Mouse (Mus musculus): ENCODE results near the gene Maml3. TPM values are rescaled to one million over a fixed set of nuclear protein-coding genes. Genes with fewer than 3 reads are reported as not detected.

The Maml3 gene
- polyA plus RNA-seq, 1 experiment from 2014 or later, result 8.6 TPM

DNA sequence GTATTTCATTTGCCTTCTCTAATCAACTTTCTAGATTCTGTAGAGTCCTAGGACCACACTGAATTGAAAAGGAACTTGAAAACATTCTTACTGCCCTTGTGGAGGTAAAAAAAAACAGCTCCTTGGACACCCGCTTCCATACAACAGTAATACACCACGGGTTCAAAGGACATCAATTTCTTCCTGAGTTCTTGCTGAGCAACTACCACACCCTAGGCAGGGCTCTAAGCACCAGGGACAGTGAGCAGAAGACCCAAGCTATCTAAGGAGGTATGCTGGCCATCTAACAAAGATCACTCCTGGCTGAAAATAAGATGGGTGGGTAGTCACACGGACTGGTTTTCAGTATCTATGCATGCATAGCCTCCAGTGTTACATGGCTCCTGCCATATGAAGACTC lies 88.7 kb downstream of the Maml3 start:
- peaks cover 7% of the 10 kb centered on the region; the same call in 1 of the 2 replicates for H3K4me1 ChIP-seq (replicated peaks)
- no peak overlapping the region for H3K9ac ChIP-seq (replicated peaks)
- H3K9me3 ChIP-seq, result no peaks in the 10 kb centered on the region
- WGBS, result 87% methylated on average over 3 of the region's 3 CpGs
- no peak overlapping the region for H3K4me2 ChIP-seq (replicated peaks)
- no peak for ATAC-seq
- no peaks in the 10 kb centered on the region for H3K36me3 ChIP-seq
- H3K4me3 ChIP-seq (replicated peaks), result no peak overlapping the region
- H3K27ac ChIP-seq, result no peak overlapping the region
- no peaks in the 10 kb centered on the region for H3K27me3 ChIP-seq

DNA sequence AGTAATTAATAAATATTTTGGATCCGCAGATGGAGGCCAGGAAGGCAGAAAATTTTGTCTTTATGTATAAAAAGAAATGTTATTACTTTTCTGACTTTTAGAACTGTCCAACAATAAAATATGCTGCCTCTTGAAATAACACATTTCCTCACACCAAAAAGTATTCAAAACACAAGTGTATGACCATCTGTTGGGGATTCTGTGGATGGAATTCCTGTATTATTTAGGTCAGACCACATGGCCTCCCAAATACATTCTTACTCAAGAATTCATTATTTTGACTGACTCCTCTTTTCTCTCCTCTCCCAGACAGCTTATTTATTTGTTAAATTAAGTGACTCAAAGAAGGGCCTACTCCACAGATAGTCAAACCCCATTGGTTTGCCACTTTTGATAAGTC lies 89.3 kb downstream of the Maml3 start:
- 95% methylated on average over 1 of the region's 1 CpGs for WGBS
- no peaks in the 10 kb centered on the region for H3K27me3 ChIP-seq
- H3K36me3 ChIP-seq, result no peaks in the 10 kb centered on the region
- H3K4me2 ChIP-seq (replicated peaks), result no peak overlapping the region
- no peaks in the 10 kb centered on the region for H3K9me3 ChIP-seq
- H3K4me3 ChIP-seq (replicated peaks), result no peak overlapping the region
- no peak overlapping the region for H3K9ac ChIP-seq (replicated peaks)
- ATAC-seq, result no peak
- H3K27ac ChIP-seq, result no peak overlapping the region
- peaks cover 14% of the 10 kb centered on the region; the same call in 1 of the 2 replicates for H3K4me1 ChIP-seq (replicated peaks)

DNA sequence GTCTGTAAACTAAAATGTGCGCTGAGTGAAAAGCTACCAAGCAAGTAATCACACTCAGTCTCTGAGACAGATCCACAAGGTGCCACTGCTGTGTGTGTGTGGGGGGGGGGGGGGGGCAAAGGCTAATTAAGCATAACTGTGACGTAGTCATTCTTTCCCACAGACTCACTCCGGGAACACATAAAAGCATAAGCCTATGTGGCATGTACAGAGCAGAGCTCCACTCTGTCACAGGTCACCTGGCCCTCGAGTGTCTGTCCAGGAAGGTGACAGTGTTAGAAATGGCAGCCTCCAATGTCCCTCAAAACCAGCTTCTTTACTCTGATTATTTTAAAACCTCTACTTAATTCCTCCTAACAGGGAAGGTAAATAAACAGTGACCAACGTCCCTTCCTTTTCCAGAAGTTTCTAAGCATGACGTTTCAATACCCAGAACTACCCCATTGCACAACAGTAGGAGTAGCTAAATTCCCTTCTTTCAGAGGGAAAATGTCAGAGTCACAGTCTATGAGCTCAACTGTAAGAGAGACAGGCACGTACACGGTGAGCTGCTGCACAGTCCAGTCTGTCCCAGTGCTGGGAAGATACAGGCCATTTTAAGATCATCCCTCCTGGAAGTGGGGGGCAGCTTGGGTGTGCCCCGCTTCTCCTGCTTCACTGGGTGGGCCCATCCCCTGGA lies 93.7 kb downstream of the Maml3 start:
- Histone ChIP-seq H3K9me3 (no peaks in the 10 kb centered on the region), H3K9ac (replicated peaks) (no peak overlapping the region; the same call in 1 of the 2 replicates), H3K4me2 (replicated peaks) (no peak overlapping the region), H3K27ac (no peak overlapping the region), H3K4me1 (replicated peaks) (peaks cover 42% of the 10 kb centered on the region), H3K4me3 (replicated peaks) (no peak overlapping the region), H3K27me3 (no peaks in the 10 kb centered on the region), H3K36me3 (no peaks in the 10 kb centered on the region)
- 62% methylated on average over 9 of the region's 9 CpGs for WGBS
- no peak for ATAC-seq

DNA sequence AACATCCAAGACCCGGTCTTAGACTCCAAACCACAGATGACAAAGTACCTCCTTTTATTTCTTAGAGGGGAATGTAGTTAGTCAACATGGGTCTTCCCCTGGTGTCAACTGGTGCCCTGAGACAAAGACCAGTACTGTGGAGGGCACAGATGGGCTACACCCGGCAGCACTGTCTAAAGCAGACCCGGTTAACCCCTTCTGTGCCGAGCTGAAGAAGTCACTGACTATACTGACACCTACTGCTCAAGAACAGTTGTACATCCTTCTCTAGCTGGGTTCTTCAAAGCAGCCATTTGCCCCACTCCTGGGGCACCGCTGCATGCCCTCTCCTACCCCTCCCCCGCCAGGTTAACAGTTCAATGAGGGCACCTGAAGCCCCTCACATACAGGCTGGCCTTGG lies 95.6 kb downstream of the Maml3 start:
- no peak overlapping the region for H3K9ac ChIP-seq (replicated peaks)
- WGBS, result 26% methylated on average over 6 of the region's 6 CpGs
- H3K27me3 ChIP-seq, result no peaks in the 10 kb centered on the region
- H3K36me3 ChIP-seq, result no peaks in the 10 kb centered on the region
- H3K4me3 ChIP-seq (replicated peaks), result no peak overlapping the region
- H3K9me3 ChIP-seq, result no peaks in the 10 kb centered on the region
- H3K27ac ChIP-seq, result peak overlapping the region; percentile 73
- peaks cover 51% of the 10 kb centered on the region for H3K4me1 ChIP-seq (replicated peaks)
- peak; percentile 66 for ATAC-seq
- H3K4me2 ChIP-seq (replicated peaks), result peak overlapping the region; percentile 19; the same call in 1 of the 2 replicates

DNA sequence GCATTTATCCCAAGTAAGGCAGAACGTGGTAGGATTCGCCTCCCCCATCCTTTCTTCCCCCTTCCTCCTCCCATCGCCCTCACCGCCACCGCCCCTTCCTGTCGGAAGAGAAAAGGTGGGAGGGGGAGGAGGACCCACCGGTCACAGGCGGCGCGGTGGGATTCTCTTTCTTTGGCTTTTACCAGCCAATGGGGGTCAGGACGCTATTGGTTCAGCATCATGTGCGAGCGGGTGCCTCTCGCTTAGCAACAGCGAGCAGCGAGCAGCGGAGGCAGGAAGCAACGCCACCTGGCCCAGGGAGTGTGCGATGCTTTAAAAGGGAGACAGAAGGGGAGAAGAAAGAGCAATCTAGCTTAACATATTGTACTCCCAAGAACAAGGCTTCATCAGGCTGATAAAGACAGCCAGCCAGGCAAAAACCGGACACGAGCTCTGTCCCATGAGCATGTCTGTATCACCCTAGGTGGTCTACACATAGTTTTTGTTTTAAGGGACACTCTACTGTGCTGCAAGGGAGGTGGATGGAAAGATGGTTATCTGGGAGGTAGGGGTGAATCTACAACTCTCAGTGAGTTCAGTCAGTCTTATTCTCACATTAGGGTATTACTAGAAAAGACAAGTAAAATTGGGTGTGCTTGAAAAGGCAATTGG lies 97.1 kb downstream of the Maml3 start:
- Histone ChIP-seq H3K36me3 (no peaks in the 10 kb centered on the region), H3K4me2 (replicated peaks) (peak overlapping the region; percentile 61), H3K9ac (replicated peaks) (peak overlapping the region; percentile 69), H3K27me3 (no peaks in the 10 kb centered on the region), H3K9me3 (no peaks in the 10 kb centered on the region), H3K27ac (peak overlapping the region; percentile 97), H3K4me3 (replicated peaks) (peak overlapping the region; percentile 33), H3K4me1 (replicated peaks) (peaks cover 51% of the 10 kb centered on the region)
- 0% methylated on average over 18 of the region's 21 CpGs for WGBS
- ATAC-seq, result peak; percentile 95

DNA sequence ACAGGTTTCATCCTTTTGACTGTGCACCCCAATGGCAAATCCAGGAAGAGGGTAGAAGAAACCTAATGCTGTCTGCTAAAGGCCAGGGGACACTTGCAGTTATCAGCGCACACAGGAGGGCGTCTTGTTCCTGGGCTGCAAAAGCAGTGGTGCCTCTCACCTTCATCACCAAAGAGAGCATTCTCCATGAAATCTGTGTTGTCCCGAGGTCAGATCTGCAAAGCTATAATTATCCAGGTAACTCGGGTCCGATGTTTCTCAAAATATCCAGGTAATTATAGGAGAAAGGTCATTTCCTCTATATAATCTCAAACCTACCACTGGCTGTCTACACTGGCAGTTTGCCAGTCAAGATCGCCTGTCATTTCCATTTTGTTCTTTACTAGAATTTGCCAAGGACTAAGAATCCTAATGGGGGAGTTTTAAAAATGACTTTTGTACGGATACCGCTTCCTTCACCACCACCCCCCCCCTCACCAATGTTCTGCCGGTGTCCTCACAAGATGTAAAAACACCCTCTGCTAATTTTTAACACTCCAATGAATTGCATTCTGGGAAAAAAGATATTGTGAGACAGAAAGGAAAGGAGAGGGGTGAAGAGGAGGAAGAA lies 98.0 kb downstream of the Maml3 start:
- Histone ChIP-seq H3K9ac (replicated peaks) (peak overlapping the region; percentile 69), H3K27ac (peak overlapping the region; percentile 97), H3K9me3 (no peaks in the 10 kb centered on the region), H3K4me1 (replicated peaks) (peaks cover 55% of the 10 kb centered on the region), H3K4me2 (replicated peaks) (peak overlapping the region; percentile 61), H3K27me3 (no peaks in the 10 kb centered on the region), H3K36me3 (no peaks in the 10 kb centered on the region), H3K4me3 (replicated peaks) (peak overlapping the region; percentile 33)
- no peak for ATAC-seq
- WGBS, result 38% methylated on average over 9 of the region's 9 CpGs

DNA sequence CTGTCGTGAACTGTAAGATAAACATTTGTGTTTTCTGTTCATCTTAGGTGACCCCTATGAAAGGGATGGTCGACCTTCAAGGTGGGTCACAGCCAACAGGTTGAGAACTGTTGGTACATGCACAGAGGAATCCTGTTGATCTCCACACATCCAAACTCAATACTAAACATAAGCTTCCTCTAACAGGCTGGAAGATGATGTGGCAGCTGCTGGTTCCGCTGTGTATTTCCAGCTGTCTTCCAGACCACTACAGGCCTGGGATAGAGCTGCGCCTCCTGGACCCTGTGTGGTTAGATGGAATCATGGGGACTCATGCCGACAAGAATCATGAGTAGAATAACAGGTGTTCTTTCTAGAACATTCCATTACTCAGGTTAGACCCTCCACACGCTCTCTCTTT lies 101.2 kb downstream of the Maml3 start:
- H3K4me3 ChIP-seq (replicated peaks), result no peak overlapping the region
- no peaks in the 10 kb centered on the region for H3K27me3 ChIP-seq
- H3K36me3 ChIP-seq, result no peaks in the 10 kb centered on the region
- no peaks in the 10 kb centered on the region for H3K9me3 ChIP-seq
- no peak overlapping the region for H3K4me2 ChIP-seq (replicated peaks)
- no peak for ATAC-seq
- no peak overlapping the region for H3K27ac ChIP-seq
- H3K9ac ChIP-seq (replicated peaks), result no peak overlapping the region
- WGBS, result 94% methylated on average over 6 of the region's 6 CpGs
- H3K4me1 ChIP-seq (replicated peaks), result peaks cover 35% of the 10 kb centered on the region

DNA sequence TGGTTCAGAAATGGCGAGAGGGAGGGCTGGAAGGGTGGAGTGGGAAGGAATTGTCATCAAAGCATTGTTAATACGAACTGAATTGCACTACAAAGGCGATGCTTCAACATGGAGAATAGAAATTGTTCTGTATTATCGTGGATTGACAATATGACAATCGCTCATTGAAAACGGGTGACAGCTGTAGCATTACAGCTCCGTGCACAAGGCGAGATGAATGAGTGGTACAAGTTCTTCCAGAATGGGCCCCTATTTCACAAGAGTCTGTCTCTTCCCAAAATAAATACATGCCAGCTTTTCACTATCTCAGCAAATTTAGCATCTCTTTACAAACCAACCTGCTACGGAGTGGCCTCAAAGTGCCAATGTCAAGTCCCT lies 103.4 kb downstream of the Maml3 start:
- Histone ChIP-seq H3K4me3 (replicated peaks) (no peak overlapping the region), H3K4me2 (replicated peaks) (no peak overlapping the region), H3K9ac (replicated peaks) (no peak overlapping the region), H3K27me3 (no peaks in the 10 kb centered on the region), H3K9me3 (no peaks in the 10 kb centered on the region), H3K27ac (no peak overlapping the region), H3K36me3 (no peaks in the 10 kb centered on the region), H3K4me1 (replicated peaks) (peaks cover 33% of the 10 kb centered on the region)
- 51% methylated on average over 9 of the region's 9 CpGs for WGBS
- no peak for ATAC-seq

DNA sequence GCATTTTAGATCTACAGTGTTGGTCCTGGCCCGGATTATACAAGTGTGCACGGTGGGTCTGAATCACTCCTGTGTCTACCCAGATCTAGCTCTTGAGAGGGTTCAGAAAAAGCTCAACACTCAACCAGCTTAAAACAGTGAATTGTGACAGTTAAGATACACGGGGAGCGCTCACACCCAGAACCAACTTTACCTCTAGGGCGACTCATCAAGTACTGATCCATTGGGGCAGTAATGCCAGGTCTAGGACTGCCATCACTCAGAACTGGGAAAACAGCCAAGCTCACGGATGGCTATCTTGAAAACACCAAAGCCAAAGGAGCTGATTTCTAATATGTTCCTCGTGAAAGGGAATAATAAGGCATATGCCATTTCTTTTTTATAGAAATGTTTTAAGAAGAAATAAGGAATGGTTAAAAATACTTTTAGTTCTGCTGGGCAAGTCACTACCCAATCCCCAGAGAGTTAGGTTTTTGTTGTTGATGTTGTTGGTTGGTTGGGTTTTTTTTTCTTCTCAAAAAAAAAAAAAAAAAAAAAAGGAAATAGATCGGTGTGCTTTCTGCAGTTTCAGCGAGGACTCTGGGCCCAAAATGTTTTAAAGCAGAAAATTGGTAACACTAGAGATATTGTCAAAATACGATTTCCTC lies 103.9 kb downstream of the Maml3 start:
- no peak overlapping the region for H3K4me3 ChIP-seq (replicated peaks)
- no peaks in the 10 kb centered on the region for H3K36me3 ChIP-seq
- no peak for ATAC-seq
- WGBS, result 83% methylated on average over 10 of the region's 10 CpGs
- no peaks in the 10 kb centered on the region for H3K9me3 ChIP-seq
- no peak overlapping the region for H3K9ac ChIP-seq (replicated peaks)
- H3K27ac ChIP-seq, result no peak overlapping the region
- H3K4me2 ChIP-seq (replicated peaks), result no peak overlapping the region
- no peaks in the 10 kb centered on the region for H3K27me3 ChIP-seq
- H3K4me1 ChIP-seq (replicated peaks), result peaks cover 28% of the 10 kb centered on the region

DNA sequence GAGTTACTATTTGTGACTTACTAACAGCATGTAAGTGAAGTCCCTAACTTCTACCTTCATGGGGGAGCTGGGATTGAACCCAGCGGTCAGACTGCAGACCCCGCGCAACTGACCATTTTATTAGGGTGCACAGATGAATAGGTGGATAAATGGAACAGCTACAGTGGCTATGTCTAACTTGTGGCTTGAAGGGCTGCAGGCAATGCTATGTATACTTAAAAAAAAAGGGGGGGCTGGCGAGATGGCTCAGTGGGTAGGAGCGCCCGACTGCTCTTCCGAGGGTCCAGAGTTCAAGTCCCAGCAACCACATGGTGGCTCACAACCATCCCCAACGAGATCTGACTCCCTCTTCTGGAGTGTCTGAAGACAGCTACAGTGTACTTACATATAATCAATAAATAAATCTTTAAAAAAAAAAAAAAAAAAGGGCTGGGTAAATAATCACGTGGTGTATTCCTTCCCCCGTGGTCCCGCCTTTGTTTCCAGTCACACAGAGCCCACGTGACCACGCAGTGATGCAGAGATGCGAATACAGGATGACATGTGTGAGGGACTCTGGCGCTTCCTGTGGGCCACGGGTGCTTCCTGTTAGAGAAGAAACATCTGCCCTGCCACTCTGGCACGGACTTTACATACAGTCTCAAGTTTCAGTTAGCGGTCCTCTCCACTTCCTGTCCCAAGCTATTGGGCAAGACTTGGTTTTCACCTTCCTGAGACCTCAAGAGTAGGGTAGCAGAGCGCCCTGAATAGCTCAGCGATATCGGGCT lies 105.0 kb downstream of the Maml3 start:
- H3K9me3 ChIP-seq, result no peaks in the 10 kb centered on the region
- ATAC-seq, result no peak
- no peak overlapping the region for H3K4me3 ChIP-seq (replicated peaks)
- no peak overlapping the region for H3K9ac ChIP-seq (replicated peaks)
- H3K27ac ChIP-seq, result no peak overlapping the region
- H3K4me2 ChIP-seq (replicated peaks), result no peak overlapping the region
- H3K4me1 ChIP-seq (replicated peaks), result peaks cover 21% of the 10 kb centered on the region
- no peaks in the 10 kb centered on the region for H3K27me3 ChIP-seq
- WGBS, result 93% methylated on average over 21 of the region's 21 CpGs
- H3K36me3 ChIP-seq, result no peaks in the 10 kb centered on the region

DNA sequence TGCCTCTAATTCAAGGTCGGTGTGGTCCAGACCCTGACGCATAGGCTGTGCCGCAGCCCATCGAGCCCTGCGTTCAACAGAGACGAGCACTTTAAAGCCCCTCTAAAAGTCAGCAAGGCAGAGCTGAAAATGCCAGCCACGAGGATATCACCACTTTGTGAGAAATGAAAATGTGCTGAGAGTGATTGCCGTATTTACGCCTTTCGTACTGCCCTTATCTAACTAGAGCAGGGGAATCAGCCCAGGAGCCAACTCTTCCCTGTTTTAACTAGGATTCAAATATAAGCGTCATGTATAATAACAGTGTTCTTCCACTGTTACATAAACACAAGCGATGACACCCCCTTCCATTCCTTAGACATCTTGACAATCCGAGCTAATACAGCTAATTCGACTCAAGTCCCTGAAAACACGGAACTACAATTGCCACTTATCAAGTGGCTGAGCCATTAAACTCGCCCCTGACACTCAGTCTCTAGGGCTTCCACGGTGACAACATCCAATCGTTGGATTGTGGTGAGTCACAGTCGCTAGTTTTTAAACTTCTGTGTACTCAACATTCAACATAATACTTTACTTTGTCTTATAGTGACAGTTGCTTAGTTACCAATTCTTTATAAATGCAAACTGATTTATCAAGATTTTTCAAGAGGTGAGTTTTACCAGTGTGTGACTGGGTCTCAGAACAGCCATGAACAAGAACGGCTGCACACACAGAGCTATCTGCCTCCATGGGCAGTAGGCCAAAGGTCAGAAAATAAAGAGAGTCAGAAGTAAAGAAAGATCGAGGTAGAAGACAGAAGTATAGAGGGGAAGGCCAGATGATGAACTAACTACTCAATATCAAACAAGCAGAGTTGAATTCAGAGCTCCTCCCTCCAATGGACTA lies 106.1 kb downstream of the Maml3 start:
- Histone ChIP-seq H3K9ac (replicated peaks) (peak overlapping the region; percentile 24; the same call in 1 of the 2 replicates), H3K4me1 (replicated peaks) (peaks cover 21% of the 10 kb centered on the region), H3K27me3 (no peaks in the 10 kb centered on the region), H3K27ac (peak overlapping the region; percentile 21; the same call in 1 of the 2 replicates), H3K4me3 (replicated peaks) (no peak overlapping the region), H3K36me3 (no peaks in the 10 kb centered on the region), H3K4me2 (replicated peaks) (no peak overlapping the region), H3K9me3 (no peaks in the 10 kb centered on the region)
- ATAC-seq, result no peak
- WGBS, result 77% methylated on average over 21 of the region's 21 CpGs

Measured in midbrain, embryonic 13.5 days (tissue).